Comparison of ENCODE assay signal across 25 mouse cellular contexts in genomic region chr19:33173991-33174390, GRCm38 (mm10).
DNase-seq lines count a peak whose midpoint lies in the region; ATAC-seq and TF ChIP-seq lines count a peak whose summit lies in the region.
"Had no signal": no experiment of that assay in that cellular context is flagged by ENCODE, and none has a peak within 500 bp of the region (broad histone marks: within the 10 kb centered on the region; RNA-seq: fewer than 3 reads in every experiment).

No protein-coding gene starts in this region.

- no peaks in the 10 kb centered on the region for H3K9me3 ChIP-seq in intestine, embryonic 15.5 days
- H3K9me3 ChIP-seq in forebrain, postnatal 0 days (ENCODE audit: low read length), result no peaks in the 10 kb centered on the region
- H3K9me3 ChIP-seq: embryonic facial prominence, embryonic 12.5 days; embryonic facial prominence, embryonic 15.5 days; heart, embryonic 12.5 days; heart, embryonic 15.5 days; hindbrain, embryonic 10.5 days; hindbrain, embryonic 13.5 days had no signal

- no peaks in the 10 kb centered on the region for H3K27me3 ChIP-seq in splenic B cell, adult 2 months (ENCODE audit: control insufficient read depth, insufficient read depth, low read length, poor library complexity, severe bottlenecking)
- H3K27me3 ChIP-seq in intestine, embryonic 15.5 days (replicated peaks), result no peaks in the 10 kb centered on the region
- no peaks in the 10 kb centered on the region for H3K27me3 ChIP-seq in forebrain, postnatal 0 days (ENCODE audit: insufficient read depth, low read length)
- H3K27me3 ChIP-seq: embryonic facial prominence, embryonic 15.5 days; heart, embryonic 12.5 days; heart, embryonic 15.5 days; hindbrain, embryonic 13.5 days had no signal

- no peak for TF ChIP-seq CTCF in forebrain, postnatal 0 days (IDR thresholded peaks at IDR 0.05; ENCODE audit: low read depth)

- peak; percentile 6 for DNase-seq in thymus, postnatal 0 days (ENCODE audit: low spot score)
- no peak for DNase-seq in thymus, postnatal 10 days (ENCODE audit: low spot score in 2 of 2)
- peak; percentile 74 for DNase-seq in NIH3T3 (ENCODE audit: low read depth)
- peak; percentile 15 for DNase-seq in splenic B cell, adult 2 months (ENCODE audit: low read depth, low spot score)
- DNase-seq in forebrain, postnatal 0 days, result no peak
- DNase-seq: adrenal gland, adult 8-10 months; adrenal gland, postnatal 36 days; cerebellum, adult 18-20 months; cerebellum, adult 9-10 months; cerebellum, postnatal 14 days; gastrocnemius, postnatal 25 days; heart, adult 18-20 months; heart, postnatal 10 days; heart, postnatal 36 days had no signal

- no peaks in the 10 kb centered on the region for H3K4me1 ChIP-seq in intestine, embryonic 15.5 days (replicated peaks)
- no peaks in the 10 kb centered on the region for H3K4me1 ChIP-seq in forebrain, postnatal 0 days (ENCODE audit: insufficient read depth)
- H3K4me1 ChIP-seq: embryonic facial prominence, embryonic 12.5 days; embryonic facial prominence, embryonic 15.5 days; heart, embryonic 12.5 days; heart, embryonic 15.5 days; hindbrain, embryonic 13.5 days had no signal

- H3K4me3 ChIP-seq in intestine, embryonic 15.5 days (replicated peaks), result no peak overlapping the region
- no peak overlapping the region for H3K4me3 ChIP-seq in forebrain, postnatal 0 days (ENCODE audit: low read depth, low read length)
- H3K4me3 ChIP-seq: embryonic facial prominence, embryonic 12.5 days; embryonic facial prominence, embryonic 15.5 days; heart, embryonic 12.5 days; heart, embryonic 15.5 days; hindbrain, embryonic 10.5 days; hindbrain, embryonic 13.5 days had no signal

- no peaks in the 10 kb centered on the region for H3K36me3 ChIP-seq in splenic B cell, adult 2 months (ENCODE audit: control insufficient read depth, insufficient read depth, low read length, poor library complexity, severe bottlenecking)
- no peaks in the 10 kb centered on the region for H3K36me3 ChIP-seq in intestine, embryonic 15.5 days
- H3K36me3 ChIP-seq in forebrain, postnatal 0 days (ENCODE audit: insufficient read depth), result no peaks in the 10 kb centered on the region
- H3K36me3 ChIP-seq: embryonic facial prominence, embryonic 12.5 days; embryonic facial prominence, embryonic 15.5 days; heart, embryonic 12.5 days; heart, embryonic 15.5 days; hindbrain, embryonic 10.5 days; hindbrain, embryonic 13.5 days had no signal

- H3K9ac ChIP-seq in intestine, embryonic 15.5 days, result no peak overlapping the region
- H3K9ac ChIP-seq in forebrain, postnatal 0 days, result no peak overlapping the region
- H3K9ac ChIP-seq: embryonic facial prominence, embryonic 12.5 days; embryonic facial prominence, embryonic 15.5 days; heart, embryonic 12.5 days; heart, embryonic 15.5 days; hindbrain, embryonic 13.5 days had no signal

- H3K4me2 ChIP-seq in intestine, embryonic 15.5 days (replicated peaks), result no peak overlapping the region
- H3K4me2 ChIP-seq in forebrain, postnatal 0 days (ENCODE audit: low read depth), result no peak overlapping the region
- H3K4me2 ChIP-seq: embryonic facial prominence, embryonic 12.5 days; embryonic facial prominence, embryonic 15.5 days; heart, embryonic 12.5 days; heart, embryonic 15.5 days; hindbrain, embryonic 13.5 days had no signal

- no peak overlapping the region for H3K27ac ChIP-seq in intestine, embryonic 15.5 days
- H3K27ac ChIP-seq in forebrain, postnatal 0 days (ENCODE audit: low read depth, low read length), result no peak overlapping the region
- H3K27ac ChIP-seq: embryonic facial prominence, embryonic 12.5 days; embryonic facial prominence, embryonic 15.5 days; heart, embryonic 15.5 days; hindbrain, embryonic 10.5 days; hindbrain, embryonic 13.5 days had no signal

- no peak for ATAC-seq in intestine, embryonic 15.5 days
- no peak for ATAC-seq in forebrain, postnatal 0 days
- ATAC-seq: CD4-positive, CD25-positive, alpha-beta regulatory T cell, adult 4 months; forebrain, embryonic 14.5 days; hindbrain, embryonic 16.5 days; intestine, postnatal 0 days had no signal

Comparison
In these comparisons a context has a peak if more than half of its experiments do, and no peak if none do; other contexts are left out.
1. DNase-seq: peak in thymus, postnatal 0 days (single experiment), NIH3T3 (single experiment) and splenic B cell, adult 2 months (single experiment); none in thymus, postnatal 10 days (0 of 2) and forebrain, postnatal 0 days (single experiment).